Mouse (Mus musculus) splenic B cell, adult 2 months (primary cell): ENCODE results near the gene Pafah2.

Experiments used
- DNase-seq: peaks from one replicate; pipeline ENCODE4 v3.0.0-alpha.2; 2011; ENCODE audit warnings: low read depth, low spot score
- H3K27me3 ChIP-seq: 2 replicates; pipeline ENCODE4 v1.6.1; 2012; ENCODE audit warnings: mild to moderate bottlenecking, low read length, moderate library complexity, mixed read lengths; ENCODE audit not compliant: control insufficient read depth, poor library complexity, insufficient read depth, severe bottlenecking
- H3K36me3 ChIP-seq: 2 replicates; pipeline ENCODE4 v1.6.1; 2012; ENCODE audit warnings: mild to moderate bottlenecking, low read length, moderate library complexity, mixed read lengths; ENCODE audit not compliant: control insufficient read depth, poor library complexity, insufficient read depth, severe bottlenecking

Gene Pafah2

GRCm38 (mm10) chr4:134451484-134451883, 55.4 kb downstream of the Pafah2 start:
- no peak for DNase-seq
- H3K27me3 ChIP-seq = no peaks in the 10 kb centered on the region
- no peaks in the 10 kb centered on the region for H3K36me3 ChIP-seq

DNA sequence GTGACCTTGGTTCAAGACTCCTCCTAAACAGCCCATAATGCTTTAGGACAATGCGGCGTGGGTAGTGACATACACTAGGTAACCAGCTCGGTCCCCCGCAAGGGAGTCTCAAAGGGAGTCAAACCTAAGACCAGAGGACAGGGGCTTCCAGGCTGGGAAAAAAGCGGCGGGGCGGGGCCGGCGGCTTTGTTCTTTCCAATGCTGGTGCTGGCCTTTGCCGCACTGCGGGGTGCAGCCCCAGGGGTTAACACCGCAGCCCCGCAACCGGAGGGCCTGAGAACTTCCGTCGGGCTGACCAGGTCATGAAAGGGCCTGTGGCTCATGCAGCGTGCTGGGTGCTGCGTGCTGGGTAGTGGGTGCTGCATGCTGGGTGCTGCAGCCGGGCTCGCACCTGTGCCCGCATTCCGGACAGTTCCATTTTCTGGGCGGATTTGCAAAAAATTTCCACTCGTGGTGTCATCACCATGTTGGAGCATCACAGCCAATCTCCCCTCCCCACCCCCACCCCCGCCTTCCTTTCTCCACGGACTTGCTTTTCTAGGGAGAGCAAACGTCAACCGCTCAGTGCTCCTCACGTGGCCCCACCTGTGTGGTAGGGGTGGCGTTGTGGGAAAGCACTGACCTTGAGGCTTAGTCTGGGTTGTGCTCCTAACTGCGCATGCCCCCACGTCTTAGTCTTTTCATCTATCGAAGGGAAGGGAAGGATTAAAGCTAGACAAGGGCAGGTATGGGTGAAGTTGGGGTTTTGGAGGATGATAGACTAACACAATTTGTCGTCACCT, 57.7 kb downstream of the Pafah2 start:
- DNase-seq = no peak
- no peaks in the 10 kb centered on the region for H3K36me3 ChIP-seq
- no peaks in the 10 kb centered on the region for H3K27me3 ChIP-seq

DNA sequence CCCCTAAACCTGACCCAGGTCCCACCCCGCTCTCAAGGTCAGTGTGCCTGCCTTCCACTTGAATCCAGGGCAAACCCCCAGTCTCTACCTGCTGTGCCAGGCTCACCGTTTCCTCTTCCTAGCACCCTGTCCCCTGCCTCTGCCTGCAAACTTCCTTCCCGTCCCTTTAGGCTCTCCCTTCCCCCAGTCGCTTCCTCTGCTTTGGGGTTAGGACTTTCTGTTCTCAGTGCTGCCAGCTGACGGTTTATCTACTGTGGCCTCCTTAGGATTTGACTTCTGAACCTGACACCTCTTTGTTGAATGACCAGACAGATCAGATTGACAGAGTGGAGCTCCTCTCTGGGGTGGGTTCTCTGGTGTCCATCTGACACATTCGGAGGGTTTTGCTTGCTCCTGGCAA, 59.2 kb downstream of the Pafah2 start:
- no peak for DNase-seq
- no peaks in the 10 kb centered on the region for H3K36me3 ChIP-seq
- no peaks in the 10 kb centered on the region for H3K27me3 ChIP-seq

DNA sequence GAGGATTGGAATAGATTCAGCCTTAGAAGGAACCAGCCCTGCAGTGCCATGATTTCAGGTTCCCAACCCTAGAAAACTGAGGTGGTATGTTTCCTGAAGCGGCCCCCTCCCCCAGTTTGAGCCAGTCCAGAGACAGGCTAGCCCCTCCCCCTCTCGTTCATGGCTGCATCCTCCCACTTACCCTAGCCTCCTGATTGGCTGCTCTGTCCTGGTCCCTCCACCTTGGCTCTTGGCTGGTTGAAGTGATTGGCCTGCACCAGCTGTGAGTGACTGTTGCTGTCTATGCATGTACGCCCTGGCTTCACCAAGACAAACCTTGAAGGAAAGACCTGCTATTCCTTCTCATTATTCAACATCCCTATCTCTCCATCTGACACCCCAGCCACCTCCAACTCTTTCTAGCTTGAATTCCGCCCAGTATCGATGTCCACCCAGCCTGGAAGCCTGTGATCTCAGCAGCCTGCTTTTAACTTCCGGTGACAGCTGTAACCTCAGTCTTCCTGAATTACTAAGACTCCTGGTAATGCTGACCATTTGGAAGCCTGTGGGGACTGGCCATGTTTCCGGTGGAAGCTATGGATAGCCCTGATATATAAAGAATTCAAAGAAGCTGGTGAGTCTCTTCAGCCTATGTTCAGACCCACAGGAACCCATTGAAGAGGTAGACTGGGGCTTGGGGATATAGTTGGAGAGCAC, 61.2 kb downstream of the Pafah2 start:
- Histone ChIP-seq H3K36me3 (no peaks in the 10 kb centered on the region), H3K27me3 (no peaks in the 10 kb centered on the region)
- DNase-seq = no peak

GRCm38 (mm10) chr4:134458856-134459255, 62.7 kb downstream of the Pafah2 start:
- Histone ChIP-seq H3K27me3 (no peaks in the 10 kb centered on the region), H3K36me3 (no peaks in the 10 kb centered on the region)
- no peak for DNase-seq

DNA sequence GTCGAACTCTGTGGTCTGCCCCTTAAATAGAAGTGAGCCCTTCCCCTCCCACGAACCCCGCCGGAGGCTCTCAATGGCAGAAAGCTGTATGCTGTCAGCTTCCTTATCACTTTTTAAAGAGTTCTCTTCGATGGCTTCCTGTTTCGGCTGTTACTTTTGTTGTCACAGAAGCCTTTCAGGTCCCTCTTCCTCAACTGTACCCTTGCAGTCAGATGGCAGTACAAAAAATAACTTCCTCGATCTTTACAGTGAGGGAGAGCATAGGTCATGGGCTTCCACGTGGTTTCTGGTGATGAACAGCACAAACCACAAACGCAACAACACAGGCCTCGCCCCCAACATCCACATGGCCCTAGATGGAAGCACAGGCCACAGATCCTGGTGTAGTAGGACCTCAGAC, 64.2 kb downstream of the Pafah2 start:
- DNase-seq = peak; percentile 61
- no peaks in the 10 kb centered on the region for H3K36me3 ChIP-seq
- no peaks in the 10 kb centered on the region for H3K27me3 ChIP-seq

DNA sequence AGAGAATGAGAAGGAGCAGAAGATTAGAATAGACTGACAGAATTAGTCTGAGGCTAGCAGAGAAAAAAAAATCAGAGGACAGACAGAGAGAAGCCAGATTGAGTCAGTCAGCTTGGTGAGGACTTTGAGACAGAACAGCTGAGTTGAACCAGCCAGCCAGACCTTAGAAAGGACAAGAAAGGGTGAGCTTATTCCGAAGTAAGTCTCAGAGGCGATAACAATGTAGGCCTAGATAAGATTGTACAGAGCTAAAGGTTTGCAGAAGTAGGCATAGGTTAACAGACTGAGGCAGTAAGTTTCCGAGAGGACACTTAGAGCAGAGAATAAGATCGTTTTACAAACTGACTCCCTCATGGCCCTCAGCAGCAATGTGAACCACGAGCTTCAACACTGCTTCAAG, 65.1 kb downstream of the Pafah2 start:
- Histone ChIP-seq H3K36me3 (no peaks in the 10 kb centered on the region), H3K27me3 (no peaks in the 10 kb centered on the region)
- DNase-seq = no peak

- Histone ChIP-seq H3K36me3 (no peaks in the 10 kb centered on the region), H3K27me3 (no peaks in the 10 kb centered on the region)
- DNase-seq = no peak
These were observed 69.7 kb downstream of the Pafah2 start for GRCm38 (mm10) chr4:134465789-134466188.

- Histone ChIP-seq H3K36me3 (no peaks in the 10 kb centered on the region), H3K27me3 (no peaks in the 10 kb centered on the region)
- no peak for DNase-seq
These were observed 70.5 kb downstream of the Pafah2 start for GRCm38 (mm10) chr4:134466381-134467262.

DNA sequence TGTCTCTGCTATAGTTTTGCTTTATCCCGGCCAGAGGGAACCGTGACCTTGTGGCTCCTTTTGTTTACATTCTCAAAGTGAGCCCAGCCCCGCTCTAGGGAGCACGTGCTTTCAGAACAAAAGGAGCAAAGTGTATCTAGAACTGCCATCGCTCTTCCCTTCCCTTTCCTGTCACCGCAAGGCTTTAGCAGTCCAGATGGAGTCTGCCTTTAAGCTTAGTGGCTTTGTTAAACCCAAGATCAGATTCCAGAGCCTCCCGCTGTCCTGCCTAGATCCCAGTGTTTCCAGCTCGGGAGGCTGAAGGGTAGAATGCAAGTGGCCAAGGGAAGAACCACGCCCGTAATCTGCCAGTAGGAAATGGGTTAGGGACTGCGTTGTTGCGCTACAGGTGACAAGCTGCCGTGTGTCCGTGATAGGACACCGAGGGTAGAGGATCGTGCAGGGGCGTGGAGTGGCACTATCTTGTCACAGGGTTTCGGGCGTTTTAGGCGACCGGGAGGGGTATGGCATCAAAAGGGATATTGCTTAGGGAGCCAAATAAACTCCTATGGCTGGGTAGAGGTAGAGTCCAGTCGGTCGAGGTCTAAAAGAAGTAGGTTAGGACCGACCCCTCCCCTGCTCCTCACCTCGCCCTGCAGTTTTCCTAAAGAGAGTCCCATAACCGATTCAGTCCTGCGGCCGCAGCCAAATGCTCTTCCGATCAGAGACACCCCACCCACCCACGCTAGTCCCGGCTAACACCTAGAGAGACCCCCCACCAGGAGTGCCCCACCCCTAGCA, 71.5 kb downstream of the Pafah2 start:
- DNase-seq = no peak
- Histone ChIP-seq H3K36me3 (no peaks in the 10 kb centered on the region), H3K27me3 (no peaks in the 10 kb centered on the region)

DNA sequence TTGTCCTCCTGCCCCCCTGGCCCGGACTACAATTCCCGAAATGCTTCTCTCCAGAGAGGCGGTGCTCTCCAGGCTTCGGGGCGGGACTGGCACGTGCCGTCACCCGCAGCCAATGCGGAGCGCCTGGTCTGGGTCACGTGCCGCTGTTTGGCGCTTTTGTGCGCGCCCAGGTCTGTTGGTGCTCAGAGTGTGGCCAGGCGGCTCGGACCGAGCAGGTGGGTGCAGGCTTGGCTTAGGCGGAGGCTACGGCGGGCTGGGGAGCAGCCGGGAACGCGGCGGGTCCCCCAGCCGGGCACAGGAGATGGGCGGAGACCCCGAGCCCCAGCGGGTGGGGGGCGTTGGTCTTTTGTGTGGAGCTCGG, 72.1 kb downstream of the Pafah2 start, which contains the start of gene Stmn1:
Stmn1 (plus strand) TSS at position 106 of the 361 bp plus-strand sequence.
- peak; percentile 94 for DNase-seq
- Histone ChIP-seq H3K27me3 (no peaks in the 10 kb centered on the region), H3K36me3 (no peaks in the 10 kb centered on the region)

DNA sequence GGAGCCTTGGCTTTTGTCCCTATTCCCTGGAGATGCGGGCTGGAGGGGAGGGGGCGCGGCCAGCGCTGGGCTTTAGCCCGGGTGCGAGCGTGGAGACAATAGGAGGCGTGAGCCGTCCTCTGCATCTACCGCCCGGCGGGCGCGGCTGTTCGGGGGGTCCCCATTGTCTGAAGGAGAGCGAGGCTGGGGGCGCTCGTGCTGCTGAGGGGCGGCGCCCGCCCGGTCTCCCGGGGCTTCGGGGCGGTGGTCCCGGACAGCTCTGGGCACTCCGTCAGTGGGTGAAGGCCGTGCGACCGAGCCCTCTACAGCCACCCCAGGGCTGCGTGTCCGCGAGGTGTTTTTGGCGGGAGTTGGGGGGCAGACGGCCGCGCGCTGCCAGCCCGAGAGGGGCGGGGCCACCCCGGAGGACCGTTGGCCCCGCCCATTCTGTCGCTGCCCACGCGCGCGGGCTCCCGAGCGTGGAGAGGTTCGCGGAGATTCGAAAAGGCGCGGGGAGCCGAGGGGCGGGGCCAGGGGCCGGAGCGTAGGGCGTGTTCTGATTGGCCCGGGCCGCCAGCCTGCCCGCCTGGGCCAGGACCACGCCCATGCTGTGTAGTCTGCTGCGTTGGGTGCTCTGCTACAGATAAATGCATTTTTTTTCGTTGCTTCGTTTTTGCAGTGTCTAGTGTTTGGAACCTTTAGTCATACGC, 72.6 kb downstream of the Pafah2 start:
- Histone ChIP-seq H3K27me3 (no peaks in the 10 kb centered on the region), H3K36me3 (no peaks in the 10 kb centered on the region)
- peak; percentile 97 for DNase-seq

GRCm38 (mm10) chr4:134469341-134469796, 73.2 kb downstream of the Pafah2 start:
- H3K36me3 ChIP-seq = no peaks in the 10 kb centered on the region
- no peak for DNase-seq
- H3K27me3 ChIP-seq = no peaks in the 10 kb centered on the region

GRCm38 (mm10) chr4:134469985-134470384, 73.9 kb downstream of the Pafah2 start:
- Histone ChIP-seq H3K36me3 (no peaks in the 10 kb centered on the region), H3K27me3 (no peaks in the 10 kb centered on the region)
- no peak for DNase-seq
